Mouse (Mus musculus) intestine, embryonic 14.5 days (tissue): ENCODE measurements around the gene Mtpn. TPM values are rescaled to one million over a fixed set of nuclear protein-coding genes. Genes with fewer than 3 reads are reported as not detected.
A peak's percentile ranks its signal among the peaks of the same experiment; 100 is the strongest.

Experiments
- ATAC-seq: fragments of 200-750 bp; cut with Nextera tagmentation; replicated peaks from 2 replicates; pipeline ENCODE4 v1.8.0; 2017; ENCODE audit warnings: low read depth, moderate number of reproducible peaks, moderate TSS enrichment, moderate library complexity; ENCODE audit not compliant: low FRiP score, low TSS enrichment
- DNase-seq: peaks from one replicate; pipeline ENCODE4 v3.0.0-alpha.2; 2018; ENCODE audit warnings: low spot score
- H3K27ac ChIP-seq: fragments of 300-500 bp; sonication (generic); 2 replicates; pipeline ENCODE4 v1.5.1; 2014; ENCODE audit warnings: low read depth, mild to moderate bottlenecking, control low read depth
- H3K27me3 ChIP-seq: fragments of 300-500 bp; sonication (generic); replicated peaks from 2 replicates; pipeline ENCODE4 v1.6.1; 2014; ENCODE audit warnings: low read length, control low read depth; ENCODE audit not compliant: control insufficient read depth, insufficient read depth
- H3K36me3 ChIP-seq: fragments of 300-500 bp; sonication (generic); 2 replicates; pipeline ENCODE4 v1.6.1; 2014; ENCODE audit warnings: low read length, control low read depth; ENCODE audit not compliant: control insufficient read depth, insufficient read depth
- H3K4me1 ChIP-seq: fragments of 300-500 bp; sonication (generic); replicated peaks from 2 replicates; pipeline ENCODE4 v1.6.1; 2014; ENCODE audit warnings: low read length, control low read depth, mixed read lengths; ENCODE audit not compliant: control insufficient read depth, insufficient read depth
- H3K4me2 ChIP-seq: fragments of 300-500 bp; sonication (generic); 2 replicates; pipeline ENCODE4 v1.6.1; 2014; ENCODE audit warnings: low read length
- H3K4me3 ChIP-seq: fragments of 300-500 bp; sonication (generic); 2 replicates; pipeline ENCODE4 v1.5.1; 2014; ENCODE audit warnings: low read depth, low read length, control low read depth, mixed read lengths
- H3K9ac ChIP-seq: fragments of 300-500 bp; sonication (generic); 2 replicates; pipeline ENCODE4 v1.6.1; 2014; ENCODE audit warnings: mild to moderate bottlenecking, low read length
- H3K9me3 ChIP-seq: fragments of 300-500 bp; sonication (generic); 2 replicates; pipeline ENCODE4 v1.6.1; 2016; ENCODE audit warnings: low read length, control low read depth; ENCODE audit not compliant: control insufficient read depth
- WGBS: fragments of 180-500 bp; shearing (Covaris S2); extraction: QIAGEN DNeasy Blood & Tissue Kit; methylation state at CpG from one replicate; pipeline ENCODE4 v1.1.7; 2014; 5-methylcytosine and 5-hydroxymethylcytosine counted together
- polyA plus RNA-seq: library from polyadenylated mRNA; unstranded; fragments of >200 nt; fragmentation: Nextera tagmentation; extraction: Ambion mirVana; gene quantifications from 2 replicates; pipeline ENCODE4 v1.2.1, GENCODE M21; 2014

Gene Mtpn
- polyA plus RNA-seq = 128 and 139 TPM in 2 replicates

- DNase-seq (peak; percentile 95), ATAC-seq (peak; percentile 99)
- H3K9ac ChIP-seq = peak within 1 kb of the TSS; percentile 94
Observed at GRCm38 (mm10) chr6:35539304-35540009, at the start of gene Mtpn. Mtpn (minus strand) TSS chr6:35539888.

GRCm38 (mm10) chr6:35568731-35569130, 29.0 kb upstream of the Mtpn start:
- no peak overlapping the region for H3K4me2 ChIP-seq
- no peaks in the 10 kb centered on the region for H3K9me3 ChIP-seq
- H3K4me1 ChIP-seq = no peaks in the 10 kb centered on the region
- H3K27ac ChIP-seq = no peak overlapping the region
- H3K9ac ChIP-seq = no peak overlapping the region
- no peak for ATAC-seq
- H3K27me3 ChIP-seq = no peaks in the 10 kb centered on the region
- no peak overlapping the region for H3K4me3 ChIP-seq
- H3K36me3 ChIP-seq = no peaks in the 10 kb centered on the region
- no peak for DNase-seq

More at GRCm38 (mm10) chr6:35539304-35540009, at the start of gene Mtpn:
- H3K27me3 ChIP-seq = no peaks in the 10 kb centered on the region
- no peaks in the 10 kb centered on the region for H3K36me3 ChIP-seq
- H3K4me3 ChIP-seq = peak within 1 kb of the TSS; percentile 94
- peak within 1 kb of the TSS; percentile 86 for H3K4me2 ChIP-seq
- under 1% methylated on average over 56 of the region's 61 CpGs for WGBS
- H3K27ac ChIP-seq = peak within 1 kb of the TSS; percentile 68
- peaks cover 6% of the 10 kb centered on the region; the same call in 1 of the 2 replicates for H3K4me1 ChIP-seq
- no peaks in the 10 kb centered on the region for H3K9me3 ChIP-seq

- H3K27me3 ChIP-seq = no peaks in the 10 kb centered on the region
- no peak overlapping the region for H3K9ac ChIP-seq
- no peak overlapping the region for H3K27ac ChIP-seq
- ATAC-seq = no peak
- no peak overlapping the region for H3K4me3 ChIP-seq
- H3K36me3 ChIP-seq = no peaks in the 10 kb centered on the region
- no peaks in the 10 kb centered on the region for H3K9me3 ChIP-seq
- no peak for DNase-seq
- H3K4me1 ChIP-seq = no peaks in the 10 kb centered on the region
- H3K4me2 ChIP-seq = no peak overlapping the region
Observed at GRCm38 (mm10) chr6:35567755-35568154, 28.1 kb upstream of the Mtpn start.

- H3K27me3 ChIP-seq = no peaks in the 10 kb centered on the region
Observed at GRCm38 (mm10) chr6:35559950-35560349, 20.3 kb upstream of the Mtpn start.

GRCm38 (mm10) chr6:35544352-35544751, 4.7 kb upstream of the Mtpn start:
- H3K36me3 ChIP-seq = no peaks in the 10 kb centered on the region
- no peaks in the 10 kb centered on the region for H3K4me1 ChIP-seq
- no peak overlapping the region for H3K4me2 ChIP-seq
- H3K27ac ChIP-seq = no peak overlapping the region
- DNase-seq (no peak), ATAC-seq (no peak)
- H3K27me3 ChIP-seq = no peaks in the 10 kb centered on the region
- H3K4me3 ChIP-seq = no peak overlapping the region
- H3K9me3 ChIP-seq = no peaks in the 10 kb centered on the region
- no peak overlapping the region for H3K9ac ChIP-seq

More at GRCm38 (mm10) chr6:35559950-35560349, 20.3 kb upstream of the Mtpn start:
- Histone ChIP-seq H3K9me3 (no peaks in the 10 kb centered on the region), H3K9ac (no peak overlapping the region), H3K36me3 (no peaks in the 10 kb centered on the region), H3K27ac (no peak overlapping the region), H3K4me3 (no peak overlapping the region), H3K4me2 (no peak overlapping the region), H3K4me1 (no peaks in the 10 kb centered on the region)
- WGBS = 69% methylated on average over 2 of the region's 2 CpGs
- ATAC-seq (no peak), DNase-seq (no peak)

- H3K4me2 ChIP-seq = no peak overlapping the region
- DNase-seq = no peak
- no peaks in the 10 kb centered on the region for H3K36me3 ChIP-seq
- WGBS = 81% methylated on average over 8 of the region's 8 CpGs
- no peak for ATAC-seq
- H3K9me3 ChIP-seq = no peaks in the 10 kb centered on the region
- H3K27ac ChIP-seq = no peak overlapping the region
- H3K4me1 ChIP-seq = peaks cover 6% of the 10 kb centered on the region; the same call in 1 of the 2 replicates
- no peak overlapping the region for H3K4me3 ChIP-seq
- no peaks in the 10 kb centered on the region for H3K27me3 ChIP-seq
- no peak overlapping the region for H3K9ac ChIP-seq
Observed at GRCm38 (mm10) chr6:35542656-35543400, 3.1 kb upstream of the Mtpn start.

GRCm38 (mm10) chr6:35540377-35540776, 689 bp upstream of the Mtpn start:
- Histone ChIP-seq H3K4me3 (no peak overlapping the region), H3K4me2 (no peak overlapping the region), H3K4me1 (peaks cover 6% of the 10 kb centered on the region; the same call in 1 of the 2 replicates), H3K27ac (no peak overlapping the region), H3K27me3 (no peaks in the 10 kb centered on the region), H3K36me3 (no peaks in the 10 kb centered on the region), H3K9ac (no peak overlapping the region), H3K9me3 (no peaks in the 10 kb centered on the region)
- DNase-seq (no peak), ATAC-seq (no peak)
- 91% methylated on average over 9 of the region's 9 CpGs for WGBS

- no peak for DNase-seq
- no peak for ATAC-seq
- peak overlapping the region; percentile 94 for H3K9ac ChIP-seq
- H3K4me1 ChIP-seq = peaks cover 6% of the 10 kb centered on the region; the same call in 1 of the 2 replicates
- WGBS = 3% methylated on average over 21 of the region's 21 CpGs
- no peaks in the 10 kb centered on the region for H3K36me3 ChIP-seq
- H3K27me3 ChIP-seq = no peaks in the 10 kb centered on the region
- peak overlapping the region; percentile 68; the same call in 1 of the 2 replicates for H3K27ac ChIP-seq
- H3K9me3 ChIP-seq = no peaks in the 10 kb centered on the region
- H3K4me2 ChIP-seq = peak overlapping the region; percentile 86
- H3K4me3 ChIP-seq = peak overlapping the region; percentile 94
Observed at GRCm38 (mm10) chr6:35538757-35539303, 858 bp downstream of the Mtpn start.
